Mouse (Mus musculus): ENCODE measurements around the gene Hsd11b1.
"Not testable (repeated sequence)": the region's sequence is repeated elsewhere in the genome, so short reads cannot be mapped to it uniquely, and the experiment has no call there.

Gene Hsd11b1

DNA sequence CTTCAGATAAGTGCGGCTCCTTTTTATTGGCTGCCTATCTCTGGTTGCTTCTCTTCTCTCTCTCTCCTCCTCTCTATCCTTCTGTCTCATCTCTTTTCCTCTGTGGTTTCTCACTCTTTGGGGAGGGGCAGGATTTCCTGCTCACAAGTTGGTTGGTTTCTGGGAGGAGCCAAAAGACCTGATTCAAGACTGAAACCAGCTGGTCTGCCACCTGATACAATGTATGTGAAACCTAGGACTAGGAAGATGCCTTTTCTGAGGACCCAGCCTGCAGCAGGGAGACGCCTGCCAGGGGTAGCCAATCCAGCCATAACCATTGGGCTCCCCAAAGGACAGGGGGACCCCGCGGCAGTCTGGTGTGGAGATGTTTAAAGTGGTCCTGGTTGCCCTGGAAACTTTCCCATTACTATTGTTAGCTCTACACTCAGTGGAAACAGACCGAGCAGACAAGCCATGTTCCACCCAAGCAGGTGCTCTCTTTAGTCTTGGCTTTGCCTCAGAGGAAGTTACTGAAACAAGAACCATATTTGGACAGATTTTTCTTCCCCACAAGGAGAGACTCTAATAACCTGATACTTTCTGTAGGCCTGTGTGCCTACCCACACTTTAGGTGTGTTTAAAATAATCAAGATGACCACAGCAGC lies at the start of gene Hsd11b1:
Hsd11b1 (minus strand) TSS at position 121 of the 644 bp plus-strand sequence.
- no peak for DNase-seq (ENCODE audit: low spot score)

DNA sequence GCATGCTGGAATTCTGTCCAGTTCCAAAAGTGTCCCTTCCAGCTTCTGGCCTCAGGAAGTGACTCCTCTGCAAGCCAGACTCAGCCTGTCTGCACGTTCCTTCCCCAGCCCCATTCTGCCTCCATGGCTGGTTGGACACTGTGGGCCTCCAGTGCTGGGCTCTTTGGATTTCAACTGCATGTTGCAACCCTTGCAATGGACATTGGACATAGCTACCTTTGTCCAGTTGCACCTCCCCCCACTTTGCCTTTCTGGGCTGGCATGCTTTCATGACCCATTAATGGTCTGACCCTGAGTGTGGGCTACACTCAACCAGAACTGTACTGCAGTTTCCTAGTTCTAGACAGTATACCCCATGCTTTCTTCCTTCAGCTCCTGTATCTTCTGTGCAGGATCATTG lies 47.7 kb upstream of the Hsd11b1 start:
- DNase-seq (ENCODE audit: low spot score), result no peak

DNA sequence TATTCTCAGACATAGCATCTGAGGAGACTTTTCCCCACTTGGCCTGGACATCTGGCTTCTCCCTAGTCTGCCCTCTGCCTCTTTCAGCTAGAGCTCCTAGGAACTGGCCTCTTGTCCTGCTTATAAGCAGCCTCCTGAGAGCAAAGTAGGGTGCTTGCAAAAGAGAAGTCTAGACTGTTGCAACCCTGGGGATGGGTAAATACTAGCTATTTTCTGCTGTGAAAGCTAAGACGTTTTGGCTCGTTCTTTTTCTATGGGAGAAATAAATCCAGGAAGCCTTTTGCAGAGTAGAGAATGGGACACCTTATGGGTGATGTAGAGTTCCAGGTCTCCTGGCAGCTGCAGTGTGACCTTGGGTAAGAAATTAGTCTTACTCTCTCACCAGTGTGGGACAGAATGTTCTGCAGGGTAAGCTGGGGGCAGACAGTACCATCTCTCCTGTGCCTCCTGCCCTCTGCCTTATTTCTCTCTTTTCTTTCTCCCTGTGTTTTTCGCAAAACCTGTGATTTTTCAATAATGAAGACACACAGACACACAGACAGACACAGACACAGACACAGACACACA lies 46.7 kb upstream of the Hsd11b1 start:
- no peak for DNase-seq (ENCODE audit: low spot score)

DNA sequence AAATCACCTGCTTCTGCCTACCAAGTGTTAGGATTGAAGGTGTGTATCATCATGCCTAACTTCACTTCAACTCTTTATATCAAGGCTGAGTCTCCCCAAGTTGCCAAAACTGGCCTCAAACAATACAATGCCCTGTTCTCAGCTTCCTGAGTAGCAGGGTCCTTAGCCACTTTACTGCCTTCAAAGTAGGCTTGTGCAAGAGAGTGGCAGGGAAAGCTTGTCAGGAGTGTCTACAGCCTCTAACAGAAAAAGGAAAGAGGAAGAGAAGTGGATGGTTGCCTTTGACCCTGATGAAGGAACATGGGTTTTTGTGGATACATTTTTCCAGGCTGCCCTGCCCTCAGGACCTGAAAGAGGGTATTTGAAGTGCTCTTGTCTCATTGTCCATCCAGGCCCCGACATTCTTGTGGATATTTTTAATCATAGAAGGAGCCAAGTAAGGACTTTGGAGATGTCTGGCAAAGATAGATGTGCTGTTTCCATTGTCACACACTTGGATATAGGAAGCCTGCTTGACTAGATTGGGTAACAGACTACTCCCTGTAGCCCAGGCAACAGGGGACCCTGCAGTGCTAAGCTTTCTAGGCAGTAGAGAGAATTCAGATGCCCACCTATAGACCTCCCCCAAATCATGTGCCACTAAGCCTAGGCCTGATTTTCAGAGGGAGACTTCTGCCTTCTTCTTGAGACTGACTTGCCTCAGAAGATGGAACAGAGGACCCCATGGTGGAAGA lies 46.1 kb upstream of the Hsd11b1 start:
- DNase-seq (ENCODE audit: low spot score), result no peak

DNA sequence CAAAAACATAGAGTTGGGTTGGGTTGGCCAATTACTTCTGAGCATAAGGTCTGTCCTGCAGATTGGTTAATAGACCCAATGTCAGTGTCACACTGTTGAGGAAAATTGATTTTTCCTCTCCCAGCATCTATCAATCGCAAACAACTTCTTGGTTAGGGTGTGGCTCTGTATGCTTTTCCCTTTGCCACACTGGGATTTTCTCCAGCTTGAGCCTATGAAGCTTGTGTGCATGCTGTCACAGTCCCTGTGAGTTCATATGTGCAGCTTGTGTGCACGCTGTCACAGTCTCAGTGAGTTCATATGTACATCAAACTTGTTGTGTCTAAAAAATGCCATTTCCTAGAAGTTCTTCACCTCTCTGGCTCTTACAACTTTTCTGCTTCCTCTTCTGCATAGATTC lies 43.0 kb upstream of the Hsd11b1 start:
- no peak for DNase-seq (ENCODE audit: low spot score)

DNA sequence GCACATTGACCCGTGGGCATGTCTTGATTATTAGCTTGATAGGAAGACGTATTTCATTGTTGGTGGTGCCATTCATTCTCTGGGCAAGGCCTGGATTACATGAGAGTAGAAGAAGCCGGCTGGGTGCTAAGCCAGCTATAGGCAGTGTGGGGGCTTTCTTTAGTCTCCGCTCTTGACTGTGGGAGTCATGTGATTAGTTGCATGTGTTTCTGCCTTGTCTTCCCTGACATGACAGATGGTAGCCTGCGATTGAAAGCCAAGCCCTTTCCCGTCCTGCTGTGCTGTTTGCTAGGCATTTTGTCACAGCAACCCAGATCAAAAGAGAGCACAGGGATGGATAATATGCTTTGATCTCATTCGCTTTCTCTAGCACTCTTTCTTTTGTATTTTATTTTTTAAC lies 41.5 kb upstream of the Hsd11b1 start:
- no peak for DNase-seq (ENCODE audit: low spot score)

DNA sequence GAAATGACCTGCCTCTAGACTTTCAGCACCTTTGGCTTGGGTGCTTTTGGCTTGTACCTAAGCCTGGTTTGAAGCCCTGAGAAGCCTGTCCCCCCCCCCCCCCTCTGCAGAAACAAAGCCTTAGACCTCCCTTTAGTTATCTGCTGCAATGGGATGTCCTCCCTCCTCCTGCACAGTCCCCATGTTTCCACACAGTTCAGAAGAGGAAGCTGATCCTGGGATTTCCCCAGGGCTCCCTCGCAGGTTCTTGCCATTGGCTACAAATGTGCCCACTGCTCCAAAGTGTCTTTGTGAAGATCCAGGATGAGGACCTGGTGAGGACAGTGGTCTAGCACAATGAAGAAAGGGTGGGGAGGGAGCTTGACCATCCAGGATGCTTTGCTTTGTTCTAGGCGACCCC lies 39.2 kb upstream of the Hsd11b1 start:
- no peak for DNase-seq (ENCODE audit: low spot score)

DNA sequence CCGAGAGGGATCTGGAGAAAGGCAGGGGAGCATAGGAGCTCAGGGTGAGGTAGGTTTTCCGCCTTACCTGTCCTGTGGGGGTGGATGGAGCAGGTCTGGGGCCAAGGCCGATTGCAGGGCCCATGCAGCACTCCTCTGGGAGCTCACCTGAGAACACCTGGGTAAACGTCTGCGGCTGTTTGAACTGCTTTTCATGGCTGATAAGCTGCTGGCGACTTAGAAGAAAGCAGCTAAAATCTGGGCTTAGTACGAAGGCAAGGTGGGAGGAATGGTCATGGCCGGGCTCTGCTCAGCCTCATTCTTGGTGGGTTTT lies 38.2 kb upstream of the Hsd11b1 start:
- no peak for DNase-seq (ENCODE audit: low spot score)

DNA sequence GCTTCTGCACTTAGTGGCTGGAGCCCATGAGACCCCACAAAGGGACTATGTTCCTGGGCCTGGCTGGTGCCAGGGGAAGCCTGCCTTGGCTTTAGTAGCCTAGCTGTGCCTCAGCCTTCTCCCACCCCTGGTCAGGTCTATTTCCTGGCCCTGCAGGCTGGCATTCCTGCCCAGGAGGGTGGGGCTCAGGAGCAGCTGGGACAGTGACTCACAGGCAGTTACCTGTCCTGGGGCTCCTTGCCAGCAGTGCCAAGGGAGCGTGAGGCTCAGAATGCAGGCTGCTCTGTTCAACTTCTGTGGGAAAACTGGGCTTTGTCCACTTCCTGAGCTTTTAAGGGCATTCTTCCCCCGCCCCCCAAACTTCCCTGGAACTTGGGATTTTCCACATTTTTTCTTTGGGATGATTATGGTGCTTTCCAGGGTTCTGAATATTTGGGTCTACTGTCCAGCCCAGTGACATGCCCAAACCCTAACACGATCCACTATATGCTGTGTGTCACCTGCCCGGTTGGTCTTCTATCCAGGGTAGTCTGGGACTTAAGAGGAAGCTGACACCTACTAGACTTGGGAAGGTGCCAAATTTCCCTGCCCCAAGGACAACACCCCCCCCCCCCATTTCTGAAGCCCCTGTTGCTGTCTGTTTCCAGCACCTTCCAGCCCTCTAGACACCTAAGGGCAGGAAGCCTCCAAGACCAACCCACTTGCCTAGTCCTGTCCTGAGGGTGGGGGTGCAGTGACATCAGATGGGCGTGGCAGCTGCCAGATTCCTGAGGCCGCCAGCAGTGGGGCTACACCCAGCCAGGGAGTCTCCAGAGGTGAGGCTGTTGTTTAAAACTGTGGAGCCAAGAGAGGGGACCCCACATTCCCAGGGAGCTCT lies 37.6 kb upstream of the Hsd11b1 start:
- DNase-seq (ENCODE audit: low spot score), result no peak

DNA sequence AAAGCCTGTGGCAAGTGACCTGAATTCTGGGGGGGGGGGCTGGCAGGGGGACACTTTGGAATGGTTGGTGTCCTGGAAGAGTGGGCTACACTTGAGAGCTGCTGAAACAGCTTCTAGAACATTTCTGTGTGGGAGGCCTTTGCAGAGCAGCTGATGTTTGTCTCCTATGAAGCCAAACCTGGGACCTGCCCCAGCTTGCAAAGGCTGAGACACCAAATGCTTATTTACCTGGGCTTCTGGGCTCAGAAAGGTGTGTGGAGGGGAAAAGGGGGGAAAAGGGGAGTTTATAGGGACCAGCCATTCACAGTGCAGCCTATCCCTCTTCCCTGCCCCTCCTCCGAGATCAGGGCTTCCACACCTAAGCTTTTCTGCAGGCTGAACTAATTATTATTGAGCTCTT lies 36.1 kb upstream of the Hsd11b1 start:
- DNase-seq (ENCODE audit: low spot score), result no peak

DNA sequence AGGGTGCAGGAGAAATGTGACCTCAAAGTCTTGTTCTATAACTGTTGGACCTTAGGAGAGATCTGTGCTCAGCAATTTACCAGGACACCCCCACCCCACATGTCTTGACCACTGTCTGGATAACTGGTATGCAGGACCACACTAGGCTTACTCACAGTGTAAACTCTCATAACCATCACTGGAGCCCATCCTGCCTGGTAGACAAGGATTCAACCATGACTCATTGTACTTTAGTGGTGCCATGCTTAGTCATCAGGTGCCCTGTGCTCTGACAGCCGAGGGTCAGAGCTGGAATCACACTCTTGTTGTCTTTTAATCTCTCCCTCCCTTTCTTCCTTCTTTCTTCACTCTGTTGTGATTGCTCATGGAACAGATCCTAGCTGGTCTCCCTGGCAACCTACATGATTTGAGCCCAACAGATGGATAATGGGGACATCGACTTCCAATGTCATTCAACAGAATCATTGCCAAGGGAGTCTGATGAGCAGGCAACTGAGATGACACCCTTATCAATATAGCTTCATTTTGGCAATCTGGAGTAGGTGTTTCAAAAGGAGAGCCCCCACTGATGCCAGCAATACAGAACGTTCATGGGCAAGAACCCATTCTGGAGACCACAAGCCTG lies 34.4 kb upstream of the Hsd11b1 start:
- DNase-seq (ENCODE audit: low spot score), result no peak

DNA sequence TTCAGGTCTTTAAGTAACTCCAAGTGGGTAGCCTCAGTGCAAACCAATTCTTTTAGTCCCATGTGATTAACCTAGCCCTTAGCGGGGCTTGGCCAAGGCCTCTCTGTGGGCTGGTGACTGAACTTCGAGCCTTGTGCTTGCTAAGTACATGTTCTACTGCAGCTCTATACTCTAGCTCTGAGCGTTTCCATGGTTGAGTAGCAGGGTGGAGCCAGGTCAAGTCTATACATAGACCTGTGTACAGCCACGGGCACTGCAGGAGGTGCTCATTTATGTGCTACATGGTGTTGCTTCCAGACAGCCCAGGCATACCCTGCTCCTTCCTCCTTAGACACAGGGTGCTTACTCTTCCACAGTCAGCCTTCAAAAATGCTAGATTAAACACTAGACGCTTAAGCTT lies 32.0 kb upstream of the Hsd11b1 start:
- no peak for DNase-seq (ENCODE audit: low spot score)

DNA sequence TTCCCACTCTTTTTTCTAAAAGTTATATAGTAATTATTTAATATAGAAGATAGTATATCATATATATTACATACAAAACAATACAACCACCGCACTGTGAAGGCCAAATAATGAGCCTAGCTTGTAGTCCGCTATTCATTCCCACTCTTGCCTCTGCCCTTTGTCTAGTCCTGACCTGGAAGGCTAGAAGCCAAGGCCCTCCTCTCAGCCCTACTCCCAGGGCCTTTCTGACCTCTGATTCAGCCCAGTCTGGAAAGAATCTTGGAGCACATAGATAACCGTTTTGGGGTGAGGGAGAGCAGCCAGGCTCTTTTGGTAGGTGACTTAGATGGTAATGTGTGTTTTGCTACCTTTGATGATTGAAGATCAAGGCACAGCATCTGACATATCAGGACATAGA lies 30.1 kb upstream of the Hsd11b1 start:
- no peak for DNase-seq (ENCODE audit: low spot score)

DNA sequence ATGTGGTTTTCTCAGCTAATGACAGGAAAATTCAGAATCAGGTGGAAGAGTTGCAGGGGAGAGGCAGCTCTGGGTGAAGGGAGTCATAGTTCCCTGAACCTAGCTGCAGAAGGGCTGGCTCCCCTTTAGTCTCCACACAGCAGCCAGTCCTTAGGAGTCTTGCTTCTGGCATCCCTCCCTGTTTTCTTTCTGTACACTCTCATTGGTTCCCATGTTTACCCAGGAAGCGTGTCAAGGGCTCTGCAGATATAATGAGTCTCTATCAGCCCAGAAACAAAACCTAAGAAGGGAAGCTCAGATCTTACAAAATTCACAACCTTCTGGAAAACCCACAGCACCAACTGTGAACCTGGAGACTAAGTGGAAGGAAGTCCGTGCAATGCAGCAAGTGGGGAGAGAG lies 29.2 kb upstream of the Hsd11b1 start:
- no peak for DNase-seq (ENCODE audit: low spot score)

DNA sequence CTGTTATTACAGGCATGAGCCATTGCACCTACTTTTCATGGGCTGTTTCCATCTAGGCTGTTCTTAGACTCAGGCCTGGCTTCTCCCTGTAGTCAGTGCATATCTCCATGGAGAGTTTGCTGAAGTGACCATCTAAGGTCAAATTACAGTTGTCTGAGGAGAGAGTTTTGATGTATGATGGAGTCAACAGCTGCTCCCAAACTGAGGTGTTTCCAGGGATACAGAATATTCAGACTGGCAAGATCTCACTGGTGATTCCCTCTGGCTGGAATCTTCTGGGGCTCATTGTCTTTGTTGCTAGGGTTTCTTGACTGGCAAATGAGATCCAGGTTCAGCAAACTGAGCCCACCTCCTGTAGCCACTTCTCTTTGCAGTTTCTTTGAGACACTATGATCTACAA lies 26.8 kb upstream of the Hsd11b1 start:
- DNase-seq (ENCODE audit: low spot score), result no peak

DNA sequence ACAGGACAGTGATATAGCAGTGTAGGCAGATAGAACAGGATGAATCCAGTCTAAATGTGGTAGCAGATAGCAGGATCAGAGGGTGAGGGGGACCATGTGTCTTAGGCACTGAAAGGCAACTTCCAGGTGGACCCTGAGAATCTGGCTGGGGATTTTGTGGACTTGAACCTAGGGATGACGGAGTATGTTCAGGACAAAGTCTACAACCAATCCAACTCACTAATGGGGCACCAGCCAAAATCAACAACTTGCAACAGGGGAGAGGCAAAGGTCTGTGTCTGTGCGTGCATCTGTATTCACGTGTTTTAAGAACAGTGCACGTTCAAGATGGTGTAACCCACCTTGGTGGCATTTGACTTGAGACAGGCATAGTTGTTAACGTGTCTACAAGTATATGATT lies 26.0 kb upstream of the Hsd11b1 start:
- DNase-seq (ENCODE audit: low spot score), result no peak

DNA sequence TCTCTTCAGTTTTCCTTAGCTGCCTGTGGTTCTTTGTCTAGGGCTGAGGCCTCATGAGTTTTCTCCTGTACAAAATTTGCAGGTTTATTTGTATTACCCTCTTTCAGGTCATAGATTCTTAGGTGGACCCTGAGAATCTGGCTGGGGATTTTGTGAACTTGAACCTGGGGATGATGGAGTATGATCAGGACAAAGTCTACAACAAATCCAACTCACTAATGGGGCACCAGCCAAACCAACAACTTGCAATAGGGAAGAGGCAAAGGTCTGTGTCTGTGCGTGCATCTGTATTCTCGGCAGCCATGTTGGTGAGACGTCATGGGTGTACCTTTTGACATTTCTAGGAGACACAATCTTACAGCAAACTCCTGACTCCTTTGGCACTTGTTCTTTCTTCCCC lies 25.2 kb upstream of the Hsd11b1 start:
- DNase-seq (ENCODE audit: low spot score), result no peak

DNA sequence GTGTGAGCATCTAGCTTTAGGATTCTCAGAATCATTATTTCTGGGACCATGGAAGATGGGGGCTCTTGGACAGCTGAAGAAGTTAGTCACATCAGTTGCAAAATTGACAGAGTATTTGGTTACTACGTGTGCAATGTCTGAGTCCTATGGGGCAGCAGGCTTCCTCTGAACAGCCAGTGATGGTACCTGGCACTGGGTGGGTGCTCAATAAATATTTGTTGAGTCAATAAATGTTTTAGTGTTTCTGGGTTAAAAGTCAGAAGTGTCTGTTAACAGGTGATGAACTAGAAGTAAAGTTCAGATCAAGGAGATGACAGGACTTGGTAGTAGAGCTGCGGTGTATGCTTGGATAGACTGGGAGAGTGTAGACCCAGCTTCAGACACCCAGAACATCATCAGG lies 23.7 kb upstream of the Hsd11b1 start:
- no peak for DNase-seq (ENCODE audit: low spot score)

DNA sequence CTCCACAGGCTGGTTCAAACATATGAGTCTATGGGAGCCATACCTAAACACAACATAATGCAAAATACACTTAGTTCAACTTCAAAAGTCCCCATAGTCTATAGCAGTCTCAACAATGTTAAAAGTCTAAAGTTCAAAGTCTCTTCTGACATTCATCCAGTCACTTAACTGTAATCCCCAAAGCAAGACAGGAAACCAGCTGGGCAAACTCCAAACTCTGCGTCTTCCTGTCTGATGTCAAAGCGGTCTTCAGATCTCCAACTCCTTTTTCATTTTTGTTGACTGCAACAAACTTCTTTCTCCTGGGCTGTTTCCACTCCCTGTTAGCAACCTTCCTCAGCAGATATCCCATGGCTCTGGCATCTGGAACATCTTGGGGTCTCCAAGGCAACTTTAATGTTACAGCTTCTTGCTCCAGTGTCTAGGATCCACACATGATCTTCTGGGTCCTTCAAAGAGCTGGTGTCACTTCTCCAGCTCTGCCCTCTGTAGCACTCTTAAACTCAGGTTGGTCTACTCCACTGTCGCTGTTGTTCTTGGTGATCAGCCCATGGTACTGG lies 22.0 kb upstream of the Hsd11b1 start:
- not testable (repeated sequence) for DNase-seq (ENCODE audit: low spot score)

DNA sequence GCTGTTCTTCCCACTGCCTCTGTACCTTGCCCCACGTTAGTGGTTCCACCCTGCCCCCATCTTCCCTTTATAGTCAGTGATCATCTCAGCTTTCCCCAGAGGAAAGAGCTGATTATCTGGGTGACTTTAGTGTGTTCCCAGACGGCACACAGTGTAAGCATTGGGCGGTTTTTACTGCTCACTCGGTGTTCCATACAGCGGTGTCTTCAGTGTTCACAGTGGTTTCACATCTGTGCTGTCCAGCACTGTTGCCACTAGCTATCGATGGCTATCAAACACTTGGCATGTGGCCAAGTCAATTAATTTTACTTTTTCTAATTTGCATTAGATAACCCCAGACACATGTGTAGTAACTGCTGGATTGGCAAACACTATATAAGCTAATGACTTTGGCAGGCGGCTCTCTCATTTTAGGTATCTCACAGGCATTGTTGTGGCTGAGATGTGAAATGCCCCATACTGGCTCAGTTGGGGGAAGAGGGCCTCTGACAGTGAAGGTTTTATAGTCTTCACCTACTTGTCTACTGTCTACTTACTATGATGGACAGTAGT lies 20.4 kb upstream of the Hsd11b1 start:
- DNase-seq (ENCODE audit: low spot score), result no peak

DNA sequence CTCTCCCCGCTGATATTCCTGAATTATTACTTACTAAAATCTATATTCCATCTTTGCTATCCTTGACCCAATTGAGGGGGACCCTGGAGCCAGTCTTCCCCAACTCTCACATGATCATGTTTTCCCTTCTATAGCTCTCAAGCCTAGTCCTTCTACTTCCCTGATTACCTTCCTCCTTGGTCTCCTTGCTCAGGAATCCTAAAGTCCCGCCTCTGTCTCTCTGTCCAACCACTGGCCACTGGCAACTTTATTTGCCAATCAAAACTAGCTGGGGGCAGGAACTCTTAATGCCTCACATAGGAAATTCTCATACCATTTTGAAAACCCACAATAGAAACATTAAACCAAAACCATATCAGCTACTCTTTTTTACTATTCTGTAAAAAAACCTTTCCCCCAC lies 17.5 kb upstream of the Hsd11b1 start:
- no peak for DNase-seq (ENCODE audit: low spot score)

DNA sequence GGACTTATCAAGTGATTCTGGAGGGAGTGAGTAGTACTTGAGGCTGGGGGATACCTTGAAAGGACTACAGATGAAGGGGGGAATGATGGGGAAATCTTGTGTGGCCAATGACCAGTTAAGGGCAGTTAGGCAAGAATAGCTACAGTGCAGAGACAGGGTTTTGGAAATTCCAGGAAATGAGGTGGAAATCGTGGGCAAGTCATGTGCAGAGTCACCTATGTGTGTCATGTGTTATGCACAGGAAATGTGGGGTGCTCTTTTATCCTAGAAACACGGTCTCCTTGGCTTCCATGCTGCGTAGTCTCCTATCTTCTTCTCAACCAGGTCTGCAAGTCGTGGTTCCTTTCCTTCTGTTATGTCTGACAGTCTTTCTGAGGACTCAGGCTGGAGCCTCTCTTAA lies 15.6 kb upstream of the Hsd11b1 start:
- no peak for DNase-seq (ENCODE audit: low spot score)

Data from retina, embryonic 14.5 days (tissue).